Mouse (Mus musculus): ENCODE data around the gene Vmn1r232.

DNA sequence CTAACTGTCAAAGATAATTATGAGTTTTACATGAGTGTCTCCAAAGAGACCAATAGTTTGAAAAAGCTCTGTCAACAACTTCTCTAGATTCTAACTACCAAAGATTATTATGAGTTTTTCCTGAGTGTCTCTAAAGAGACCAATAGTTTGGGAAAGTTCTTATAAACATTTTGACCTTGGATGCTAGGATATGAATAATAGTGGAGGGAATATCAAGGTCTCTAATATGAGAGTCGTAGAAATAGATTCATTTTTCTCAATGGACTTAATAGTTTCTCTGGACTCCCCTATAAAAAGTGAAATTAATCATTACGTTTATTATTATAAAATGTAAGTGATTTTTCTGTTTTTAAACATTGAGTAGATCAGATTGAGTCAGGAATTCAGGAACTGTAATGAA, 14.5 kb downstream of the Vmn1r232 start, which contains the start of gene Vmn1r231:
- TF ChIP-seq TAL1 (IDR thresholded peaks at IDR 0.05; ENCODE audit: low read length) (no peak), GATA1 (IDR thresholded peaks at IDR 0.05; ENCODE audit: low read length) (no peak)

Data from erythroblast, embryonic 14.5 days (primary cell).